Mouse (Mus musculus): ENCODE results near the gene Cyth1. TPM values are rescaled to one million over a fixed set of nuclear protein-coding genes. Genes with fewer than 3 reads are reported as not detected.

Gene Cyth1
- polyA plus RNA-seq, 1 experiment = 0.14 TPM

GRCm38 (mm10) chr11:118130534-118130933, 117.9 kb downstream of the Cyth1 start, which contains the start of gene Dnah17:
Gene Dnah17 (minus strand): TSS chr11:118130634.
- H3K36me3 ChIP-seq (ENCODE audit: control insufficient read depth) = no peaks in the 10 kb centered on the region
- TF ChIP-seq GATA1 (IDR thresholded peaks at IDR 0.05; ENCODE audit: low read length) (no peak), TAL1 (IDR thresholded peaks at IDR 0.05; ENCODE audit: low read length) (no peak)
- no peak within 1 kb of the TSS for H3K4me3 ChIP-seq (replicated peaks)
- H3K27me3 ChIP-seq (ENCODE audit: control insufficient read depth) = no peaks in the 10 kb centered on the region
- H3K9me3 ChIP-seq (ENCODE audit: control insufficient read depth, low read length) = no peaks in the 10 kb centered on the region
- no peaks in the 10 kb centered on the region for H3K4me1 ChIP-seq (ENCODE audit: control insufficient read depth)

- Histone ChIP-seq H3K36me3 (ENCODE audit: control insufficient read depth) (no peaks in the 10 kb centered on the region), H3K4me1 (ENCODE audit: control insufficient read depth) (no peaks in the 10 kb centered on the region), H3K9me3 (ENCODE audit: control insufficient read depth, low read length) (no peaks in the 10 kb centered on the region), H3K27me3 (ENCODE audit: control insufficient read depth) (no peaks in the 10 kb centered on the region), H3K4me3 (replicated peaks) (no peak overlapping the region)
- TF ChIP-seq GATA1 (IDR thresholded peaks at IDR 0.05; ENCODE audit: low read length) (no peak), TAL1 (IDR thresholded peaks at IDR 0.05; ENCODE audit: low read length) (no peak)
Measured at GRCm38 (mm10) chr11:118129812-118130211, 118.6 kb downstream of the Cyth1 start.

- no peaks in the 10 kb centered on the region for H3K4me1 ChIP-seq (ENCODE audit: control insufficient read depth)
- no peaks in the 10 kb centered on the region for H3K27me3 ChIP-seq (ENCODE audit: control insufficient read depth)
- H3K9me3 ChIP-seq (ENCODE audit: control insufficient read depth, low read length) = no peaks in the 10 kb centered on the region
- no peak for TF ChIP-seq TAL1 (IDR thresholded peaks at IDR 0.05; ENCODE audit: low read length)
- no peak for TF ChIP-seq GATA1 (IDR thresholded peaks at IDR 0.05; ENCODE audit: low read length)
- H3K36me3 ChIP-seq (ENCODE audit: control insufficient read depth) = no peaks in the 10 kb centered on the region
- no peak overlapping the region for H3K4me3 ChIP-seq (replicated peaks)
Measured at GRCm38 (mm10) chr11:118121592-118121991, 126.8 kb downstream of the Cyth1 start.

- Histone ChIP-seq H3K4me3 (replicated peaks) (no peak overlapping the region), H3K4me1 (ENCODE audit: control insufficient read depth) (no peaks in the 10 kb centered on the region), H3K27me3 (ENCODE audit: control insufficient read depth) (no peaks in the 10 kb centered on the region), H3K36me3 (ENCODE audit: control insufficient read depth) (no peaks in the 10 kb centered on the region), H3K9me3 (ENCODE audit: control insufficient read depth, low read length) (no peaks in the 10 kb centered on the region)
- TF ChIP-seq TAL1 (IDR thresholded peaks at IDR 0.05; ENCODE audit: low read length) = no peak
- no peak for TF ChIP-seq GATA1 (IDR thresholded peaks at IDR 0.05; ENCODE audit: low read length)
Measured at GRCm38 (mm10) chr11:118118777-118119176, 129.6 kb downstream of the Cyth1 start.

GRCm38 (mm10) chr11:118114581-118115110, 133.7 kb downstream of the Cyth1 start:
- TF ChIP-seq TAL1 (IDR thresholded peaks at IDR 0.05; ENCODE audit: low read length) = no peak
- no peak for TF ChIP-seq GATA1 (IDR thresholded peaks at IDR 0.05; ENCODE audit: low read length)
- no peaks in the 10 kb centered on the region for H3K27me3 ChIP-seq (ENCODE audit: control insufficient read depth)
- no peaks in the 10 kb centered on the region for H3K4me1 ChIP-seq (ENCODE audit: control insufficient read depth)
- no peaks in the 10 kb centered on the region for H3K36me3 ChIP-seq (ENCODE audit: control insufficient read depth)
- no peaks in the 10 kb centered on the region for H3K9me3 ChIP-seq (ENCODE audit: control insufficient read depth, low read length)
- H3K4me3 ChIP-seq (replicated peaks) = no peak overlapping the region

GRCm38 (mm10) chr11:118113516-118114205, 134.7 kb downstream of the Cyth1 start:
- Histone ChIP-seq H3K4me1 (ENCODE audit: control insufficient read depth) (no peaks in the 10 kb centered on the region), H3K4me3 (replicated peaks) (no peak overlapping the region), H3K27me3 (ENCODE audit: control insufficient read depth) (no peaks in the 10 kb centered on the region), H3K36me3 (ENCODE audit: control insufficient read depth) (no peaks in the 10 kb centered on the region), H3K9me3 (ENCODE audit: control insufficient read depth, low read length) (no peaks in the 10 kb centered on the region)
- TF ChIP-seq TAL1 (IDR thresholded peaks at IDR 0.05; ENCODE audit: low read length) = no peak
- no peak for TF ChIP-seq GATA1 (IDR thresholded peaks at IDR 0.05; ENCODE audit: low read length)

GRCm38 (mm10) chr11:118104001-118104400, 144.4 kb downstream of the Cyth1 start:
- H3K36me3 ChIP-seq (ENCODE audit: control insufficient read depth) = no peaks in the 10 kb centered on the region
- no peak for TF ChIP-seq TAL1 (IDR thresholded peaks at IDR 0.05; ENCODE audit: low read length)
- TF ChIP-seq GATA1 (IDR thresholded peaks at IDR 0.05; ENCODE audit: low read length) = no peak
- H3K4me3 ChIP-seq (replicated peaks) = no peak overlapping the region
- no peaks in the 10 kb centered on the region for H3K4me1 ChIP-seq (ENCODE audit: control insufficient read depth)
- H3K27me3 ChIP-seq (ENCODE audit: control insufficient read depth) = no peaks in the 10 kb centered on the region
- no peaks in the 10 kb centered on the region for H3K9me3 ChIP-seq (ENCODE audit: control insufficient read depth, low read length)

GRCm38 (mm10) chr11:118103383-118103782, 145.0 kb downstream of the Cyth1 start:
- Histone ChIP-seq H3K9me3 (ENCODE audit: control insufficient read depth, low read length) (no peaks in the 10 kb centered on the region), H3K27me3 (ENCODE audit: control insufficient read depth) (no peaks in the 10 kb centered on the region), H3K4me1 (ENCODE audit: control insufficient read depth) (no peaks in the 10 kb centered on the region), H3K4me3 (replicated peaks) (no peak overlapping the region), H3K36me3 (ENCODE audit: control insufficient read depth) (no peaks in the 10 kb centered on the region)
- TF ChIP-seq GATA1 (IDR thresholded peaks at IDR 0.05; ENCODE audit: low read length) (no peak), TAL1 (IDR thresholded peaks at IDR 0.05; ENCODE audit: low read length) (no peak)

GRCm38 (mm10) chr11:118102838-118103237, 145.6 kb downstream of the Cyth1 start:
- H3K4me1 ChIP-seq (ENCODE audit: control insufficient read depth) = no peaks in the 10 kb centered on the region
- H3K27me3 ChIP-seq (ENCODE audit: control insufficient read depth) = no peaks in the 10 kb centered on the region
- H3K36me3 ChIP-seq (ENCODE audit: control insufficient read depth) = no peaks in the 10 kb centered on the region
- no peaks in the 10 kb centered on the region for H3K9me3 ChIP-seq (ENCODE audit: control insufficient read depth, low read length)
- no peak overlapping the region for H3K4me3 ChIP-seq (replicated peaks)
- TF ChIP-seq GATA1 (IDR thresholded peaks at IDR 0.05; ENCODE audit: low read length) (no peak), TAL1 (IDR thresholded peaks at IDR 0.05; ENCODE audit: low read length) (no peak)

Measured in erythroblast, embryonic 14.5 days (primary cell).